Mouse (Mus musculus) embryonic fibroblast, embryonic 13.5 days (primary cell): Measurements from ENCODE around the gene Kalrn.

ENCODE experiments used
- CTCF ChIP-seq: IDR thresholded peaks from 2 replicates; pipeline ENCODE4 v1.5.1; 2011; ENCODE audit warnings: mild to moderate bottlenecking, control low read depth, low read length, moderate library complexity, borderline replicate concordance; ENCODE audit not compliant: insufficient read depth
- POLR2A ChIP-seq: IDR thresholded peaks from 2 replicates; pipeline ENCODE4 v1.6.1; 2011; ENCODE audit warnings: low read depth, mild to moderate bottlenecking, control low read depth, low read length, moderate library complexity

DNA sequence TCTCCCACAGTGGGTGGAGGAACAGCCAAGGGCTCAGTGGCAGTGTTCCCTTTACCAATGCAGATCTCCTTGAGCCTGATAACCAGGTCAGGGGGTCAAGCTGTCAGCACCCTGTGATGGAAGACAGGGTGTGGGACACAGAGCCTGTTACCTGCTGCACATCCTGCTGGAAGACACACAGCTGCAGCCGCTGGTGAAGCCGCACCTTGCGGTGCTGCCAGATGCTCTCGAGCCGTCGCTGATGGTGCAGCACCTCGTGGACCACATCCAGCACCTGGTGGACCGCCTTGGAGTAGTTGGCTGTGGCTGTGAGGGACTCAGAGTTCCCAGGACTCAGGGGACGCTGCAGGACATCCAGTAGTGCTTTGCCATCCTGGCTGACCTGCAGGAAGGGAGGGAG is 265.9 kb downstream of the Kalrn start:
- no peak for TF ChIP-seq CTCF
- no peak for TF ChIP-seq POLR2A
